Mouse (Mus musculus) thymus, adult 2 months (tissue): ENCODE data around the gene Dusp27.

Experiments used
- CTCF ChIP-seq: fragments of 200-500 bp; IDR thresholded peaks from 2 replicates; pipeline ENCODE4 v1.5.1; 2012; ENCODE audit warnings: mild to moderate bottlenecking, control low read depth, low read length, moderate library complexity, borderline replicate concordance; ENCODE audit not compliant: control insufficient read depth, poor library complexity, insufficient read depth; ENCODE audit errors: extremely low read depth
- POLR2A ChIP-seq: fragments of 200-500 bp; IDR thresholded peaks from 2 replicates; pipeline ENCODE4 v1.6.1; 2012; ENCODE audit warnings: mild to moderate bottlenecking, low read length, control low read depth, moderate library complexity; ENCODE audit not compliant: control insufficient read depth, poor library complexity, insufficient read depth; ENCODE audit errors: extremely low read depth

GRCm38 (mm10) chr1:166149441-166149840 lies 21.7 kb upstream of the Dusp27 start:
- TF ChIP-seq CTCF (no peak), POLR2A (no peak)
